Mouse (Mus musculus) embryo, embryonic 11 days (tissue): ENCODE measurements at regions not wholly inside any gene's neighbourhood (a gene's known extent, or its start where the extent isn't known, plus 50 kb on each side); places are given as distances from the start of the nearest gene placed in this dataset.

ENCODE experiments used
- DNase-seq: peaks from one replicate; pipeline ENCODE4 v3.0.0-alpha.2; 2015

DNA sequence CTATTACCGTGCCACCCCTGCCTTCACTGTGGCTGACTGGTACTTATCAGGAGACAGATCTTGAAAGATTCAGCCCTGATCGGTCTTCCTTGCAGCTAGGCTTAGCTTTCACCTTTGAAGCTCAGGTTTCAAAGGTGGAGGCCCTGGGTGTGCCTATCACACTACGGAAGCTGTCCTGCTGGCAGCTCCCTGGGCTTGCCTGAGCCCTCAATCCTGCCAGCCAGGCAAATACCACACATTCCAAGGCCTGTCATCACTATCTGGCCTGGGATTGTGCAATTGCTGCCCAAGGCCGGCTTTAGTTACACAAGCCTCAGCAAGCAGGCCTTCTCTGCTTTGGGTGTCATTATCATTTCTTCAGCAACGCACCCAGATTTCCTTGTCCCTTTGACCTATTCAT is 390.6 kb upstream of the Mmadhc start:
- peak; percentile 48 for DNase-seq

DNA sequence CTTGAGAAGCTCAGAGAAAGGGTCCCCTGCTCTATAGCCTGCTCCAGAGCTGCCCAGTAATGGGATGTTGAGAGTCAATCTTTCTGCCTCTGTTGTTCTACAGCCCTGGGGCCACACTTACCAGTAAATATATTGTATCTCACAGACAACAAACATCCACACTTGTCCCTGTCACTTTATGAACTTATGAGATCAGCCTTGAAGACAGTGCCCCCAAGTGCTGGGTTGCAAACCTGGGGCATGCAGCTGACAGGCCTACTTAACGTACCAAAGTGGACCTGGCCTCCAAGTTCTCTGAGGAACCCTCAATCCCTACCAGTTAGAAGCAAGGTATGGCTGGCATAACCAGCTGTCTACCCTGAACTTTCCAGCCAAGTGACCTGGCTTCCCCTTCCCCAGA is 380.9 kb upstream of the Mmadhc start:
- DNase-seq: no peak

DNA sequence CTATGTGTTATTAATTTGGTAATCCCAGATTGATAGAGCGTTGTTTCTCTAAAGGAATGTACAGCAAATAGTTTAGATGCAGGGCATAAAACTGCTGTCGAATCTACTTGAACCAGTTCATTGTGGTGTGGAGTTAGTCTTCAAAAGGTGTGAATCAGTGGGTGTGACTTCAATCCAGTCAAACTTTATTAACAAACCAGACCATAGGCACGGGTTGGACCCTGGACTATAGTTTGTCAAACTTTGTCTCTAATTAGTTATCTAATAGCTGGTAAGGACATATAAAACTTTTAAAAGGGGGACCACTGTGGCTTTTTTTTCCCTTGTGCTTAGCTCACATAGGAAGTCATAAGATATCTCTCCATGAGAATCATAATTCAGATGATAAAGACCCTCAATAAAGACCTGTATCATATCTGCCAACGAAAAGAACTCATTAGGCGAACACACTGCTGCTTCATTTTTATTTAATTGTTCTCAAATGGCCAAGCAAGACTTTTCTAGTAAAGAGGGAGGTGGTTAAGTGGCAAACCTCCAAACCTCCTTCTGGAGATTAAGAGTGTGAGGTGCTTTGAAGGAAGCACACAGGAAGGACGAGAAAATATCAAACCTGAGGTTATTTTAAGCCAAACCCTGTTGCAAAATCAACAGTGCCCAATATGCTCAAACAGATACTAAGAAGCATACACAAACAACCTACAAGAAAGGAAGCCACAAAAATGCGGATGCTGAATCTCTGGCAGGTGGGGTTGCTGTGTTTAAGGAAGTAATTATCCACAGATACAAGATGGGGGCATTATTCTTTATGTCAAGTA is 379.3 kb upstream of the Mmadhc start:
- no peak for DNase-seq

DNA sequence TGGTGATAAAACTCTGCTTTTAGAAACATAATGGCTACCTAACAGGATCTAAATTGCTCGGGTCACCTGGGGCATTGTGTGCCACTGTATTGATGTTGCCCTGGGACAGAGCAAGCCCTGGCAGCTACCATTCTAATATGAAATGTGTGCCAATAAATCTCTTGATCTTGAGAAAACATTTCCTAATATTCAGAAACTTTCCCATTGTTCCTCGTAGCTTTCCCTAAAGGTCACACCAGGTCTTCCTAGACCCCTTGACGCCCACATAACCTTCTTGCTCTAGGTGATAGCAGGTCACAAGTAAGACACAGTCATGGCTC is 378.2 kb upstream of the Mmadhc start:
- no peak for DNase-seq

DNA sequence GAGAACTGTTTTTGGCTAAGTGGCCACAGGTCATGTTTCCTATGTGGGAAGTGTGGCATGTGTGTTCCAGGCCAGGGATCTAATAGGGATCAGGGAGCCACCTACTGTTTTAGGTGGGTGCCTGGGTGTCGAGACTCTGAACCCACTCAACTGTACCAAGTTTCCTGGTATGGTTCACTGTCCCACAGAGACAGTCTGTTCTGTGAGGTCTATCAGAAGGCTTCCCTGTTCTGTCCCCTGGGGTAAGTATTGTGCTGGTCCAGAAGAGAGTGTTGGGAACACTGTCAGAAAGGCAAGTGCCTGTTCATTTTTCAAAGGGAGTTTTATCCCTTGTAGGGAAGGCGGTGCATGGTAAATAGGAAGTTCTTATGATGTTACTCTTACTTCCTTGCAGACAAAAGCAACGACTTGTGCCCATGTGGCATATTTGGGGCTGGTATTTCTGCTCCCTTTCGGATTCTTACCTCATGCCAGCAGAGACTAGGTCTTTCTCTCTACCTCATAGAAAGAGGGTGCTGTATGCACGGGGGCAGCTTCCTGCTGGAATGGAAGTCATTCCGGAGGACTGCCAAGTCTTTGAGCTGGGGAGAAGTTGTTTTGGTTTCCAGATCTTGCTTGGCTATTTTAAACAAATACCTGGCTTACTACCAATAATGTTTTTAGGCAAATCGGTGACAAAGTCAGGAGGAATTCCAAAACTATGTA is 377.7 kb upstream of the Mmadhc start:
- DNase-seq: no peak

DNA sequence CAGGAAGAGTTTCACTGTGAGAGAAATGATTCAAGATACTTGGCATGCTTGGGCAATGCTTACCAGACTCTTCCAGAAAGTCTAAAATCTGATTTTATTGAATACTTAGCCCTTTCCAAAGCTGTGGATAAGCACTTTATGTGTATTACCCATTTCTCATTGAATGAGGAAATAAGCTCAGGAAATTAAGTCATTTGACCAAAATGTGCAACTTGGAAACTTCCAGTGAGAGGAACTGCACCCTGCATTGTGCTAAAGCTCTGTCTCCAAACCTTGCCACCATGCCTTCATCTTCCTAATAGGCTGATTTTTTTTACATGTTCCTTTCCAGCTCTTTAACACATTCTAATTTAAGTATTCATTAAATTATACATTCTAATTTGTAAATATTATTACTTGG is 372.7 kb upstream of the Mmadhc start:
- no peak for DNase-seq

DNA sequence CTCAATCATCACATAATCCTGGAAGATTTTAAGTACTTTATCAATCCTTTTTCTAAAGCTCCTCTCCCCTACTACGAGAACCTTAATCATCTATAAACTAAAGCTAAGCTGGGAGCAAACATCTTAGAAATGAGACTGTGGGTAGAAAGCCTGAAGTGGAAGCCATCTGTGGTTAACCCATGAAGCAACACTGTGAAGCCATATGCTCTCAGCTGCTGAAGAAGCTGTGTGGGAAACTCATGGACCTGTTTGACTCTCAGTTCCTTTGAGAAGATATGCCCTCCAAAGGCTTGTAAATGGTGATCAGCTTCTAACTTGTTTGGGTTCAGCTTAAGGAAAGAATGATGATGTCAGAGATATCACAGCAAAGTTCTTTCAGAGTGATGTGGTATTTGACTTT is 372.2 kb upstream of the Mmadhc start:
- no peak for DNase-seq

DNA sequence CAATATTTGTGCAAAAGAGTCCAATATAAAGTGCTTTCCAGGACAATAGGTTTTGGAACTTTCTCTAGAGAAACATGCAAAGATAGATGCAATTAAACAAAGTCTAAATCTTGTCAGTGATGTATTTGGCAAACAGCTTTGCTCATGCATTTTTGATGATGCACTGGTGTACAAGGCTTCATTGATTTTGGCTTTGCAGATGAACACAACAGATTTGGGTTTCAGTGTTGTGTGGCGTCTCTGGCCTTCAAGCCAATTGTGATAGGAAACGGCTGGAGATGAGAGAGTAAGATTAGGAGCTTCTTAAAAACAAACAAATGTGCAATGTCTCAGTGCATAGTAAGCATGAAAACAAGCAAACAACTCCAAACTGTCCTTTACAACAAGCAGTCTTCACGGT is 370.6 kb upstream of the Mmadhc start:
- no peak for DNase-seq

DNA sequence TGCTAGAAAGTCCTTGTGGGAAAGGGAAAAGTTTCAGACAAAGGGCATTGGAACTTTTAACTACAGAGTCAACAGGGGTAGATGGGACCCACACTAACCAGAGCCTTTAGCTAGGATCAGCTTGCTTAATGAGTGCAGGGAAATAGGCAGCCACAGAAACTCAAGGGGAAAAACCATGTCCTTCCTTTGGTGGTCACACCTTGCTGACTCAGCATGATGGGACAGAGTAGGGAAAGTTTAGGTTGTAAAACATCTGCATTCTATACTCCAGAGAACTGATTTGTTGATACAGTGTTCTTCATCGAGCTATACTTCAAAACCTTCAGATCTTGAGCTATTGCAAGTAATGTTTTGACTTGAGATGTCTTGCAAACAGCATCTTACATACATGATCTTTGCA is 365.9 kb upstream of the Mmadhc start:
- no peak for DNase-seq

DNA sequence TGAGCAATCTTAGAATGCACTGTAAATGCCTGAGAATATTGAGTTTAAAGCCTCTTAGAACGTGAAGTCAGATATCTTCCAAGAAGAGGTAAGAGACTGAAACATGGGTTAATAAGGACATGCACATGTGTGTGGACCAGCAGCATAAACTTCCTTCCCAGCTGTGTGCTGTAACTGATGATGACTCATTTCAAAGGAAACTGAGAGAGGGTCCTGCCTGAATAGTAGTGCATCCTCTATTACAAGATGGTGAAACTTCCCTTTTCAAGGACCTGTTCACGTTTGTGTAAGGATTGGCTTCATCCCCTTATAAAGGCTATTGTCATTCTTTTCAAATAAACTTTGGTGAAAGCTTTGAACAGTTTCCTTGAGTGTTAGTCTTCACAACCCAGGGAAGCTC is 363.4 kb upstream of the Mmadhc start:
- DNase-seq: no peak

DNA sequence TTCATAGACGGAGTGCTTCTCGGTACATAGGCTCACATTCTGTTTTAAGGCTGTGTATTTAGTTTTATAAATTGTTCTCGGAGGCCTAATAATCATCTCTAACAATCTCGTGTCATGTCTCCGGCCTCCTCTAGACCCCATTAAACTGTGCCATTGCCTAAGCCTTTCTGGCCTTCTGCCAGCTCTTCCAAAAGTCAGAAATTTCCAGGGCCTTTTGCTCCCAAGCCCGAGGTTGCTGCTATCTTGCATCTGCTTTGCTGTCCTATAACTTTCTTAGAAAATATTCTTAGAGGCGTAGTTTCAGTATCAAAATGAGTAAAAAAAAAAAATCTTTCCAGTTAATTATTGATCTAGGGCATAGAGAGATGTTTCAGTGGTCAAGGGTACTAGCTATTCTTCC is 361.2 kb upstream of the Mmadhc start:
- DNase-seq: no peak

DNA sequence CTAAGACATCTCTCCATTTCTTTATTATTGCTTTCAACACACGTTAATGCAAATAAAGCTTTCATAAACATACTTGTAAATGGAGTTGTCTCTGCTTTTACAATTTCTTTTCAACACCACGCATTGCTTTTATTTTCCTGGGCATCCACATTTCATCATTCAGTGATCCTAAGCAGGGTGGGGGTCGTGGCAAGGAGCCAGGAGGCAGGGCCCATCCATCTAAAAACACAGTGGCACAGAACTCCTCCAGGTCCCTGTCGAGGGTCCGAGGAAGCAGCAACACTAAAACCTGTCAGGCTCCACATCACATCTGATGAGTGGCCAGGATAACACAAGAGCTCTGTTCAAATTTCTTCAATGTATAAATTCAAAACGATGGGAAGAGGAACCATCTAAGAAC is 359.8 kb upstream of the Mmadhc start:
- no peak for DNase-seq

DNA sequence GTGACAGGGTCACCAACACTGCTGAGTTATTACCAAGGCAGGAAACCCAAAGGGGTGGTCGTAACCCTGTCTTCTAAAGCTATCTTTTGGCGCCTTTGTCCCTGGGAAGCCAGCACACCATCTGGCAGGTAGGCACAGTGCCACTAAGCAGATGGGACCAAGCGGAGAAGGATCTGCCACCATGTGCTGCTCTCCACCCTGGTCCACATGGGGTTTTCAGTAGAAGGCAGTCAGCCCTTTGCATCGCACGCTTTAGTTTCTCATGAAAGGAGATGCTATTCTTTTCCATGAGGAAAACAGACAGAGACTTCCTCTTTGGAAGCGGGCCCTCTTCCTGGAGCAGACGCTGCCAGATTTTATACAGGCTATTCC is 358.3 kb upstream of the Mmadhc start:
- DNase-seq: no peak

DNA sequence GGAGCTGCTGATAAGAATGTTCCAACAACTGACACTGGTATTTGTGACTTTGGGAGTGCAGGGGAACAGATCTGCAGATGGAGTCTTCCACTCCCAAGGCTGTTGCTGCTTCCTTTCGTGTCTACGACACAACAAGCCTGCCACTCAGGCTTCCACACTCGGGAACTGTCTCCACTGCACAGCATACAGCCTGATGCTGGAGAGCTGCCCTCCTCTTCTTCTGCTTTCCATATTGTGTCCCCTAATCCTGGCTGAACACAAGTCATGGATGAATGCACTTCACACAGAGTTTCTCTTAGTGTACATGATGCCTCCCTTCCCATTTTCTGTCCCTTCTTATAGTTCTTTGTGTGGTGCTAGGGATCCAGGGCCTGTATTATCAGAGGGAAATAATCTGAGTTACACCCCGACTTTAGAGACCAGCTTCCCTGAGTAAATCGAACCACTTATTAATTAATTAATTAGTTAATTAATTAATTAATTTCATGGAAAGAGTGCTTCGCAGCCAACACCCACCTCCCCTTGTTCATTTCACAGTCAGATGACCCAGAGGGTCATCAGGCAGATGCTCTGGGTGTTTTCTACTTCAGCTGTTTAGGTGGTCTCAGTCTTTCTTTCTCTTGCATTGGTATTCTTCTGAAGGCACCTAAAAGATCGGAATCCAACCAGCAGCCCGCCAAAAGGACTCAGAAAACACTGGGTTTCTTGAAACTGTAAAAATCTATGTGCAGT is 357.8 kb upstream of the Mmadhc start:
- peak; percentile 12 for DNase-seq

DNA sequence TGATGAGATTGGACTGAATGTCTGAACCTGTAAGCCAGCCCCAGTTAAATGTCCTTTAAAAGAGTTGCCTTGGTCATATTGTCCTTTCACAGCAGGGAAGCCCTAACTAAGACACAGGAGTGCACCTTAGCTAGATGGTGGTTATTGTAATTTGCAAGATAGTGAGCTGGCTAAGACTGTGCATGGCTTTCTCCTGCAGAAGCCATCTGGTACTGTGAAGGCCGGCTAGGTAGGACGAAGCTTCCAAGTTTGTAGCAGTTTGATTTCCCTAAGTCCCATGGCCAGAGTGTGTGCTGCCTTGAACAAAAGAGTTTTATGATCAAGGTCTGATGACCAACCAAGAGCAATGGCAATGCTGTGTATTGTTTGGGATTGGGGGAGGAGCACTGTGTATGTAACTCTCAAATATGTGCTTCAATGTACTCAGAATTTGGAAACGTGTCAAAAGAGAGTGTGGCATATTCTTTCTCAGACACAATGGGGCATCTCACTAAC is 356.6 kb upstream of the Mmadhc start:
- DNase-seq: no peak

DNA sequence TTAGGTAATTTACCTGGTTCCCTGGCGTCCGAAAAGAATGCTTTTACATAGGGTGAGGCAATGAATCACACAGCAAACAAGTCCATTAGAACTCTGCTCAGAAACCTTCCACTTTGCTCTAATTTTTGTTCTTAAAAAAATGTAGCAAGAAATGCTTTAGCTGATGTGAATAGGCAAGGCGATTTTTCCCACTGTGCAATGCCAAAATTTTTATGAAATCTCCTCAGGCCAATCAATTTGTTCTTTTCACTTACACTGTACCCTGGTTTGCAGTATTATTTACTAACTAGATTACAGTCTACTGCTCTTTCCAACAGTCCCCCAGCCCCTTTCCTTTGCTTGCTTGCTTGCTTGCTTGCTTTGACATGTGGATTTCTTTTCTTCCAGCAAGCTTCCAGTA is 353.1 kb upstream of the Mmadhc start:
- DNase-seq: no peak

DNA sequence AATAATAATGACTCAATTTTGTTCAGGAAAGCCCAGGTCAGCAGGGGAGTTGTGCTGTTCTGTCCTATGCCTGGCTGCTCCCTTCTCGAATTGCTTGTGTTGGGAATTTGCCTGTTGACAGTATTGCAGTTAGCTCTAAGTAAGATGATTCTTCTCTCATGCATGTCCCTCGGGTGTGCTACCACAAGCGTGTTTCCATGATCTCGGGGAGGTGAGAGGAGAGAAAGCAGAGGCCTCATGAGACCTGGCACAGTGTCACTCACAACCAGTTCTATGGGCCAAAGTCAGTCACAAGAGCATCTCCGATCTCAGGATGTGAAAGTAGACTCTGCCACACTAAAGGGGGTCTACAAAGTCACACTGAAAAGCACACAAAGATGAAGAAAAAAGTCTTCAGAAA is 346.6 kb upstream of the Mmadhc start:
- no peak for DNase-seq

DNA sequence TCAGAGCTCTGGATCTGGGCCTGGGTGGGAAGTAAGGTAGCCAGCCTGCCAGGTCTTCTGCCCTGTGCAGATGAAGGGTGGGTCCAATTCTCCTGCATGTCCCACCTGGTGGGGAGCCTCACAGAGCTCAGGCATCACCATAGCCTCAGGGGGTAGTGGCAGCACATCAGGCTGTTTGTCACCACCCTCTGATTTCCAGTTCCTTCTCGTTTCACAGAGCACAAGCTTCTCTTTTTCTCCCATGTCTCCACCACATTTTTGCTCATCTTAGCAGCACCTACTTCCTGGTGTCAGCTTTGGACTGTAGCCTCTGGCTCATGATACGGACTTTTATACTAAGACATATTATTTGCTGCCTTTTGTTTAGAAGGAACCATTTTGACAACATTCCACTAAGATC is 345.6 kb upstream of the Mmadhc start:
- no peak for DNase-seq

DNA sequence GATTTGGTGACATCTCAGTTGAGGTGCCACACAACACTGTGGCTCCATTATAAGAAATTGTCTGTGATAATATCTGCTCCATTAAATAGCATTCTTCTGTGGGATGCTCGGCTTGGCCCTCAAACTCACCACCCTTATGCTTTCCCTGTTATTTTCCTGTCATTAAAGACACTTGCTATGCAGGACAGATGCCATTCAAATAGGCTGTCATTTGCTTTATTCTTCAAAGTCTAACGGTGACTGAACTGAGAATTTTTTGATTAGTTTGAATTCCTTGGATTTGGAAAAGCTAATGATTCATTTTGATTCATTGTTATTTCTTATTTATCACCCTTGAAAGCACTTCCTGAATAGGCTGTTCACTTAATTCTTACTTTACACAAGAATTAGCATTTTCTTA is 339.3 kb upstream of the Mmadhc start:
- no peak for DNase-seq

DNA sequence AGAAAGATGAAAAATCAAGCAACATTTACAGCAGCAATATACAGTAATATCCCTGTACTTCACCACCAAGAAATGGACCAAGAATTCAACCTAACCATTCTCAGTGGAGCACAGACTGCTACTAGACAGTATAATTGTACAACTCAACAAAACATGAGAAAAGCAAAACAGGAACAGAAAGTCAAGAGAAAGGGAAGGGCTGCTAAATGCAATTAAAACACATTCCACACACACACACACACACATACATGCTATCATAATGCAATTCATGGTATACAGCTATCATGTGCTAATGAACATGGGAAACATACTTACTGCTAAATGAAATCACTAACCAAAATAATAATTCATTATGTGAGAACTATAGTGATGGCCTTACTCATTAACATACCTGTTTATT is 335.2 kb upstream of the Mmadhc start:
- no peak for DNase-seq

DNA sequence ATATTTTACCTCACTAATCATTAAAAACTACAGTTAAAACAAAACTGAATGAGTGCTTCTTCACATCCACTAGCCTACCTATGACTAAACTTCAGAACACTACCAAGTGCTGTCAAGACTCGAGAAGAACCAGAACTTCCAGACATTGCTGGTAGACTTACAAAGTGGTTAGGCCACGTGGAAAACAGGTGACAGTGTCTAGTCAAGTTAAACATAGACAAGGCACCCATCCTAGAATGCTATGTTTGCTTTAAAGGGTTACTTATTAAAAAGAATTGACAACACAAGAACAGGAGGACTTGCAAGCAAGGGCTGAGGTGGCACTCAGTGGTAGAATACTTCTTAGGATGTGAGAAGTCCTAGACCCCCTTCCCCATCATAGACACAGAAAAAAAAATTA is 330.9 kb upstream of the Mmadhc start:
- DNase-seq: no peak

DNA sequence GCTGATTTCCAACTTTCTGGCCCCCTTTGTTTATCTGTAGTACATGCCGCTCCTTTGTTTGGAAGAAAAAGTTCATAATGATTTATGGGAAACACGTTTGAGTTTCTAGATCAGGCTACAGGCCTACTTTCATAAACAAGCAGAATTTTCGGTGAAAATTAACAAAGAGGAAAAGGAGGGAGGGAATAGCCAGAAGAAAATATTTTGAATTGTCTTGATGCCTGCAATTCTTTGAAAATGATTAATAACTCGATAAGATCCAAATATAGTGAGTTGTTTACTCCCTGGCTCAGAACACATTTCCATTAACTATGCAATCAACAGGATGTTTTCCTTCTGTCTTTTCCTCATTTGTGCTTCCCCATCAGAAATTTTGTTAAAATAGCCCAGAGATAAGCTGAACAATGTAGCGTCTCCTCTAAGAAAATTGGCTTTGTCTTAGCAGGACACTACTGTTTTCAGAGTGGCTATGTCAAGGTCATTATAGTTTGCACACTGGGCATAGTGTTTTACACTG is 328.7 kb upstream of the Mmadhc start:
- DNase-seq: no peak

DNA sequence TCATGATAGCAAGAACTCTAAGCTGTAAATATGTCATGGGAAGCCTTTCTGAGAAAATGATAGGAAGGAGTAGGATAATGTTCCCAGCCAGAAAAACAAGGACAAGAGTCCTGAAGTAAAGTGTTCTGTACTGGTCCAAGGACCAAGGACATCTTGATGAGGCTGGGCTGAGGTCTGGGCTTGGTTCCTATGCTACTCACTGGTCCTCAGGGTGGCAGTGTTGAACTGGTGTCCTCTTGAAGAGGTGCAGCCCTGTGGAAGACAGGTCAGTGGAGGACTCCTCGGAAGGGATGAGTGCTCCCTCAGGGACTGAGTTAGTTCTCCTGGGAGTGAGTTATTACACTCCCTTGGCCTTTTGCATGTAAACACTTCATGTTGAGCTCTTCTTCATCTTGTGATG is 312.5 kb upstream of the Mmadhc start:
- peak; percentile 34 for DNase-seq

DNA sequence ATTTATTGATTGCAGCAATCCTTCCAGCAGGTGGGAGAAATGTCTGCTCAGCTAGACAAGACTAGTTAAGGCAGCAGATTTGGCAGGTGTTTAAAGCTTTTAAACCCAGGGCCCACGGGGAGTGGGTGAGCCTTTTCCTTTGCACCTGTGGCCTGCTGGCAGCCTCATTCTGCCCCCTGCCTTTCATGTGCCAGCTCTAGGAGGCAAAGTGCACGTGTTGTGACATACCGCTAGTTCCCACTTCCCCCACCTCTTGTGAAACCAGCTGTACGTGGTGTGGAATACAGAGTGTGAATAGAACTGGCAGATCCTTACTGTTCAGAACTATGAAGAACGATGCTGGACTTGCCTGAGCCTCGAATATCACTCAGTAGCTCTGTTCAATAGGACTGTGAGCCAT is 292.6 kb upstream of the Mmadhc start:
- no peak for DNase-seq
